Mouse (Mus musculus): ENCODE measurements around the gene Slit3.

DNA sequence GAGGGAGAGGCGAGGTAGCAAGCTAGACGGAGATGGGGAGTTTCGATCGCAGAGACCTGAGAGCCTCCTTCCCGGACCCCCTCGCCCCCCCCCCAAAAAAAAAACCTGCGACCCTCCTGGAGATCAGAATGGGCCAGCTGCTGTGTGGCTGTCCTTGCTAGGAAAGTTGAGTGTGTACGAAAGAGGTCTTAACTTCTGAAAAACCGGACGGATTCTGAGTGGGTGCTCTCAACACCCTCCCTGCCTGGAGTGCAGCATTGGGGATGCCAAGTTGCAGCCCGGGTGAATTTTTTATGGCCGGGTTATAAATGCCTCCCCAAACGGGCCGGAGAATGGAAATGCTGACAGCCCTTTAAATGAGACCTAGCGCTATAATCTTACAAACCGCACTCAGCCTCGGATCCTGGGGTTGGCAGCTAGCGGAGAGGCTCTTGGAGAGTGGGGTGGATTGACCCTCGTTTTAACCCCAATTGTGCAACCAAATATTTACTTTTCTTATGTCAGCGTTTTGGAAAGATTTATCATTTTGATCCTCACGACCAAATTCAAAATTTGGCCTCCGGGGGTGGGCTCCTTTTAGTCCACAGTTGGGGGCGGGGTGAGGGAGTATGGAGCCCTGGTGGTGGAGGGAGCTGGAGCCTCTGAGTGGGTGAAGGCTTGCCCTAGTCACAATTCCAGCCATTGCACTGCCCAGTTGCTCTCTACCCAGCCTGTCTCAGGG, 1.2 kb downstream of the Slit3 start:
- TF ChIP-seq CTCF (IDR thresholded peaks at IDR 0.05; ENCODE audit: low read depth): no peak
- no peak for TF ChIP-seq EP300 (IDR thresholded peaks at IDR 0.05; ENCODE audit: low read depth)
